Mouse (Mus musculus) cerebellum, postnatal 4 days (tissue): ENCODE measurements at regions not wholly inside any gene's neighbourhood (a gene's known extent, or its start where the extent isn't known, plus 50 kb on each side); places are given as distances from the start of the nearest gene placed in this dataset.
A peak's percentile ranks its signal among the peaks of the same experiment; 100 is the strongest.
"Not testable (repeated sequence)": the region's sequence is repeated elsewhere in the genome, so short reads cannot be mapped to it uniquely, and the experiment has no call there.

ENCODE experiments used
- DNase-seq, 2 experiments: peaks; one replicate each; pipeline ENCODE4 v3.0.0; 2022; ENCODE audit warnings: low spot score in 2 of 2, mixed read lengths in 1 of 2

DNA sequence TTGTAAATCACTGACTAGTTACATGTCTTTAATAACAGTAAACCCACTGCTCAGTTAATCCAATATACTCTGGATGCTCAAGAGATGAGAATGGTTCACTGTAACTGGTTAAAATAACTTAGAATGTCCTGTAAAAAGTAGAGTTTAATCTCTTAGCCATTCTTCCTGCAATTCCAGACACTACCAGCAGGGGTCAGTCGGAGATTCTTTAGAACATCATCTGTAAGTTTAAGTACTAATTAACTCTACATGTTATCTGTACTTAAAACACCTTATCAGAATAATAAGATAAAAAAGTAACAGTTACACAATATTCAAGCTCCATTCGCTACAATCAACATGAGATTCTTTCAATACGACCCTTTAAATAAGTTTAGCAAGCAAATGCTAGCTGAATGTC is 58.7 kb upstream of the Olig3 start:
- no peak for DNase-seq

GRCm38 (mm10) chr10:19295388-19296013 is 60.8 kb upstream of the Olig3 start:
- DNase-seq, result no peak

- DNase-seq, result no peak
Measured at GRCm38 (mm10) chr10:19291474-19291873, 64.9 kb upstream of the Olig3 start.

DNA sequence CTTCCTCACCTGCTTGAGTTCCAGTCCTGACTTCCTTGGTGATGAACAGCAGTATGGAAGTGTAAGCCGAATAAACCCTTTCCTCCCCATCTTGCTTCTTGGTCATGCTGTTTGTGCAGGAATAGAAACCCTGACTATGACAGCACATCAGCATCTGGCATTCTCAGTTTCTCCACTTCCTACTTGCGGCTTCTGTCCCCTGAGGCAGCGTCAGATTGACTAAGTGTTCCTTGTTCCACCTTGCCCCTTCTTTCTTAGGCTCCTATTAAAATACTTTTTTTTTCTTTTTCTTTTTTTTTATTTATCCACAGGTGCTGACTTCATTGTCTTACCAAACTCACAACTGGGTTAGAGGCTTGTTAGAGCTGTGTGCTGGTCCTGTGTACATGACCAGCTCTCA is 65.3 kb upstream of the Olig3 start:
- not testable (repeated sequence) for DNase-seq

DNA sequence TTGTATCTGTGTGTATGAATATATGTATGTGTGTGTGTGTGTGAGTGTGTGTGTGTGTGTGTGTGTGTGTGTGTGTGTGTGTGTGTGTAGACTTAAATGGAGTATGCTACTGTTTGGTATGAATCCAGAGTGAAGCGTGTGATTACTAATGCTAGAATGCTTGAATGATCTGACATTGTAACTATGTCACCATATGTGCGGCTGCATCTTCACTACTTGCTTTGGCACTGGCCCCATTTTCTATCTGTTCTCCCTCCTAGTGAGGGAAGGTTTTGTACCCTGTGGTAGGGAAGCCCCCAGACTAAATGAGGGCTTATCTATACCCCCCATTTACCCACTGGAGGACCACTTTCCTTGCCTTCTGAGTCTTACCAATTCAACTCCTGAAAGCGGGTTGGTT is 74.2 kb upstream of the Olig3 start:
- no peak for DNase-seq

- DNase-seq, result no peak
Measured at GRCm38 (mm10) chr10:19281021-19281420, 75.3 kb upstream of the Olig3 start.

- DNase-seq, result no peak
Measured at GRCm38 (mm10) chr10:19278189-19278842, 78.0 kb upstream of the Olig3 start.

DNA sequence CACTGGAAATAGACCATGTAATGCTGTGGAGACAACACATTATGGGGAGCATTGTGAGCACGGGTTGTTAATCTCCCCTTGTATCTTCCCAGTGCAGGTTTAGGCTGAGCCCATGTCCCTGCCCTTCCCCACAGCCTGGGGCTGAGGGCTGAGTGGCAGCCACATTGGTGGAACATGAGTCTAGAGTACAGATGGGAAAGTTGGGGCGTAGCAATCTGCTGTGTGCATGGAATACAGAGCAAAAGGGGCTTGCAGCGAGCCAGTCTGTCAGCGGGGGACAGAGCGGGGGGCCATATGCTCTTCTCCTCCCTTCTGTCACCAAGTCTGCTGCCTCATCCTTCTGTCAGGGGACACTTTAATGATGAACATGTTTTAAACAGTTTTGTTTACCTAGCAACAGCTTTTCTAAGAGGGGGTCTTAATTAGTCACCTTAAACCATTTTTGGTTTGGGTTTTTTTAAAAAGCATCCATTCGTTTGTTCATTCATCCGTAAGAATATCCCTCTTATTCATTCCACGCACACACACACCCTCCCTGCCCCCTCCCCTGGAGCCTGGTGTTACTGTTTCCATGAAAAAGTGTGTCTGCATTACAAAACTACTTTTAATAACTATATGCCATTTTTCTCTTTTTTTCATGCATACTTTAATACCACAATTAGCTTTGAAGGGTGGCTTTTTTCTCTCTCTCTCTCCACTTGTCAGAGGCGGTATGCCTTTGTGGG is 79.1 kb upstream of the Olig3 start:
- peak in 1 of 2 experiments; percentile 48 for DNase-seq

GRCm38 (mm10) chr10:19274985-19275384 is 81.3 kb upstream of the Olig3 start:
- no peak for DNase-seq

GRCm38 (mm10) chr10:19269418-19269817 is 86.9 kb upstream of the Olig3 start:
- DNase-seq, result no peak

DNA sequence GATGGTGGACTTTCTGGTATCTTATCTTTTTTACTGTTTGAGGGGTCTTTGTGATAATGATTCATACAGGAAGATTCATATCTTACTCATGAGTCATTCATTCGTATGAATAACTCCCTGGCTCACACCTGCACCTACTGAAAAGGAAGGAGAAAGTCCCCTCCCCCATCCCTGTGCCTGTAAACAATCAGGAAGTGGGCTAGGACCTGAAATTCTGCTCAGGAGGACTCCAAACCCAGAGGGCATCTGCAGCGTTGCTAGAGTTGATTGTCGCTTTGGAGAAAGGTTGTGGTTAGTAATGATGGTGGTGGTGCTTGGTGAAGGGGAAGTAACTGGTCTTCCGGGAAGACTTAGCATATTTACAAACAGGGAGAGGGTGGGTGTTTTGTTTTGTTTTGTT is 88.3 kb upstream of the Olig3 start:
- no peak for DNase-seq

DNA sequence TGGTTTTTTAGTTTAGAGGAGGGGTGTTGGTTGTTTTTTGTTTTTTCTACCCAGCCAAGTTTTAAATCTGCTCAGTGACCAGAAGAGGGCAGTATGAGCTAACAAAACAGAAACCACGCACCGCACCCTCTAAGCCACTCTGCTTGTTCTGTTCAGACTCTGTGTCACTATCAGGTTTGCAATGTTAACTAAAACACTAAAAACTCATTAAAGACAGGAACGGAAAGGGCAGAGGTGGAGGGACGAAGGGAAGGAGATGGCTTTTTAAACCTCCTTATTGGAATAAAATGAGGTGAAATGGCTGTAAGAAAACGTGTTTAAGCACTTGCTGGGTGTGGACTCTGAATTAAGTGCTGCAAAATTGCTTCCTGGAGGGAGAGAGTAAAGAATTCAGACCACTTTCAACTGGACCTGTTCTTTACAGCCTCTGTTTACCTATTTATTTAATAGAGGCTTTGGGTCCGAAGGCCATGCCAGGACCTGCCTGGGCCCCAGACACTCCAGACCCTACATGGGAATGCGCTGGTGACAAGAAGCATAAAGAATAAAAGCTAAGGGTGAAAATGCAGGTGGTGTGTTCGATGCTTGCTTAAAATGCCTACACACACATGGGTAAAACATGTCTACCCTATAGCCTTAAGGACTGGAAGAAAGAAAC is 116.1 kb upstream of the Olig3 start:
- DNase-seq, result peak; percentile 21 to 28

GRCm38 (mm10) chr10:19216240-19216639 is 140.1 kb upstream of the Olig3 start:
- DNase-seq, result no peak

DNA sequence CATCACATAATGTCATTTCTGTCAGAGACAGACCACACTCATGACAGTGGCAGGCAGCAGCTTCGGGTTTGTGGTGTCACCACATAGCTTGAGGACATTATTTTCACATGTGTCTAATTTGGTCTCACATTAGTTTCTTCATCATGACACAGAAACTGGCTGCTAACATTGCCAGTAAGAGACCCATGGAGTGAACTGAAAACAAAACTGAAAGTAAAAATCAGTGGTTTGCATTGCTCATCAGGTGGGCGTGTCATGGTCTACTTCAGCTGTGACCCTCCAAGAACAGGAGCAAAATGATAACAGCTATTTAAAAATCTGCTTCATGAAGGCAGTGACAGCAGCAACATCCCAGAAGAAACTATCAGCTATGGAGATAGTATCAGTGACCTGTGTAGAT is 146.6 kb upstream of the Olig3 start:
- DNase-seq, result no peak

GRCm38 (mm10) chr10:19208101-19208722 is 148.1 kb upstream of the Olig3 start:
- no peak for DNase-seq

- DNase-seq, result no peak
Measured at GRCm38 (mm10) chr10:19207505-19207904, 148.8 kb upstream of the Olig3 start.

DNA sequence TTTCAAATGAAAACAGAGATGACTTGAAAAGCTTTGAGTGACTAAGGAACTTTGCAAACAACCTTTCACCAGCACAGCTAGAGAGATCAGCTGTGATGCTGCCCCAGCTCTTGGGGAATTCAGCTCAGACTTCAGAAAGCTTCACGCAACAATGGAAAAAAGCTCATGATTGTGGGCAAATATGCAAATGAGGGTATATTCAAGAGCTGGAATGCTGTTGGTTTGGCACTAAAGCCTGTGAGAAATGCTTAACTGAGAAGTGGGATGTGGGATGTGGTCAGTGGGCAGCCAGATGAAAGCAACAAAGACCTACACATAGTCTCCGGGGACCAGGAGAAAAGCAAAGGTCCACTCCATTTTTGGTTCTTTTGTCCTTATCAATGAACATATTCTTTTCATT is 156.0 kb upstream of the Olig3 start:
- DNase-seq, result no peak

GRCm38 (mm10) chr10:19195676-19196075 is 160.7 kb upstream of the Olig3 start:
- no peak for DNase-seq

DNA sequence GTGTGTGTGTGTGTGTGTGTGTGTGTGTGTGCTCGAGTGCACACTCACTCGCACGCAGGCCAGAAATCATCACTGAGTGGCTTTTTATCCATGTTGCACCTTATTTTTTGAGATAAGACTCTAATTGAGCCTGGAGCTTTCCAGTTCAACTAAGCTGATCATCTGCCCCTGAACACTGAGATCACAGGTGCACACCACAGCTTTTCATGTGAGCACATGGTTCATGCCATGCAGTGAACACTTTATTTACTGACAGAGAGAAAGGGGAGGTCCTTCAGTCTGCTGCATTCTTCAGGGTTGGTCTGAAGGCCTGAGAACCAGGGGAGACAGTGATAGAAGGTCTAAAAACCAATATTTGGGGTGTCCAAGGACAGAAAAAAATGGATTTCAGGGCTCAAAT is 161.7 kb upstream of the Olig3 start:
- no peak for DNase-seq

DNA sequence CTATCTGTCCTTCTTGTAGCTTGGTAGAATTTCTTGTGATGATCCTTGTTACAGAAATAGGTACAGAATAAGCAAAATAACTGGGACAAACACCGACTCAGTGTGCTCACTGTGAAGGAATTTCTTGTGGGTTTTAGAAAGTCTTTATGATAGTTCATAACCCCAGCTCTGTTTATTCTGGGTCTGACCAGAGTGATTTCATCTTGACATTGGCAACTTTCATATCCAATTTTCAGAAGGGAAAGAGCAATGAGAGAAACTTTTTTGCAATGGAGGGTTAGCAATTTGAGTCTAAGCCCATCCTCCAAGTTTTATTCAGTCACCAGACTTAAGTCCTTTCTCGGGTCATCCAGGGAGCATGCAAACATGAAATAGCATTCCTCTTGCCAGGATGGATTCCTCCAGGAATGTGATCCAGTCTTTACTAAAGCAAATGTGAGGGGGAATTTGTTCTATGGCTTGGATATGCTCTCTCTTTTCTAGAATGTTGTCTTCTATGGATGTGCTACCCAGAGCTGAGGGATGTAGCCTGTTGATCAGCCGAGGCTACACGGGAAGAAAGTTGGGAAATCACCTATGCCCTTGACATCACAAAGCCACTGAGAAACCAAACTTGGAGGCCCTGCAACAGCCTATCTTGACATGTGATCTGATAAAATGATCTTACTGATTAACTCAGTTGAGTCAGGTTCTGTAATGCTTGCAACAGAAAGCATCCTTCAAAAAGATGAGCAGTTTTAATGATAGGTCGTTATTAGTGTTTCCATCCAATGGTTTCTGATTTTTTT is 163.2 kb upstream of the Olig3 start:
- no peak for DNase-seq

DNA sequence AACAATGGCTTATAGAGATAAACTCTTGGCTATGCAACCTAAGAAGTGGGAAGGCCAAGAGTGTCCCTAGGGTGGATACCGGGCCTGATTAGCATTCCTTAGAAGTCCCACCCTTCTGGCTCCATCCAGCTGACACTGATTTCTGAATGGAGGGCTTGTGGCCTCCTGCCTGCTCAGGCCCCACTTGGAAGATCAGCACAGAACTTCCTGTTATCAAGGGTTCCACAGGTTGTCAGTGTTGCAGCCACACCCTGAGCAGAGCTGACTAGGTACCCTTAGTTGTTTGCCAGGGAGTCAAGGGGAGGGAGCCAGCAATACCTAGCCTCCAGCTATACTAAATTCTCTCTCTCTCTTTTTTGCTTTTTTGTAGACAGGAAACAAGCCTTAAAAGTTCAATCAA is 164.1 kb upstream of the Olig3 start:
- no peak for DNase-seq
